Comparison of ENCODE assay signal across 8 mouse cellular contexts in the genomic region with DNA sequence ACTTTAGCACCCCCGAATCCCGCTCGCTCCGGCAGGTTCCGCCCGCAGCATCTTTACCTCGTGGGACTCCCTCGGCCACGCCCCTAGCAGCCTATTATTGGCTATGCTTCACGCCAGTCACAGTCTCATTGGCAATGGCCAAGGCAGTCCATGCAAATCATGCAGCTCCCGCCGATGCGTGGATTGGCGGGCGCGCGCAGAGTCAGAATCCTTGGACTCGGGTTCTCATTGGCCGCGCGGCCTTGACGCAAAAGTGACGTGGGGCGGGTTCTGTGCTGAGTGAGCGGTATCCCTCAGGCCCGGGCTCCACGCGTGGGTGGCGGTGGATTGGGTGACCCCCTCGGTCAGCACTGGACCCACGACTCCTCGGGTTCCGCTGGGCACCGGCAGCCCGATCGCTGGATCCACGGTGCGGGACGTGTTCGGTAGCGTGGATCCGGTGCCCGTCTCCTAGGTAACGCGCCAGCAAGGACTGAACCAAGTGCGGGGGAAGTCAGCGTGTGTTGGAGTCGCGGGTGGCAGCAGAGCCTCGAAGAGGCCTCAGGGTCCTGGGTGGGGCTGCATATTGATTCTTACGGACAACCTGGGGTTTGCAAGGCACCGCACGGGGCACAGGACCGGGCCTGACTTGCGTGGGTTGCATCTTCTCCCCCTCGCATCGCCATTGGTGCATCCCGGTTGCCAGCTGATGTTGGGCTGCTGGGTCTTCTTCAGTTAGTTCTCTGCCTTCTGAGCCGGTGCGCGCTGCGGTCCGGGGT. TPM values are rescaled to one million over a fixed set of nuclear protein-coding genes. Genes with fewer than 3 reads are reported as not detected.
DNase-seq lines count a peak whose midpoint lies in the region; ATAC-seq and TF ChIP-seq lines count a peak whose summit lies in the region.

Kcnab2 (minus strand) TSS at position 406 of the 758 bp plus-strand sequence.

- no peak for TF ChIP-seq CTCF in CH12.LX (conservative IDR thresholded peaks at IDR 0.05 in 1 of 2, IDR thresholded peaks at IDR 0.05 in 1 of 2; ENCODE audit: low read depth in 2 of 2, low read length in 2 of 2)

- H3K27ac ChIP-seq in CH12.LX (ENCODE audit: insufficient read depth, low read depth), result no peak within 1 kb of the TSS
- peak within 1 kb of the TSS; percentile 62; the same call in 1 of the 2 replicates for H3K27ac ChIP-seq in forebrain, embryonic 11.5 days (ENCODE audit: low read depth, low read length)
- H3K27ac ChIP-seq in heart, embryonic 15.5 days, result peak within 1 kb of the TSS; percentile 66
- no peak within 1 kb of the TSS for H3K27ac ChIP-seq in liver, embryonic 12.5 days

- no peak for TF ChIP-seq RAD21 in CH12.LX (IDR thresholded peaks at IDR 0.05; ENCODE audit: low read depth, low read length)

- TF ChIP-seq POLR2A in CH12.LX (IDR thresholded peaks at IDR 0.05; ENCODE audit: low read depth, low read length), result no peak

- peaks cover 83% of the 10 kb centered on the region for H3K9me3 ChIP-seq in CH12.LX (replicated peaks; ENCODE audit: low read length)
- no peaks in the 10 kb centered on the region; the same call in 1 of the 2 replicates for H3K9me3 ChIP-seq in forebrain, embryonic 11.5 days (ENCODE audit: control insufficient read depth, low read length)
- H3K9me3 ChIP-seq in heart, embryonic 15.5 days (replicated peaks), result 0 out of 2 replicates have a peak, but pooled peaks cover under 1% of the 10 kb centered on the region
- 0 out of 2 replicates have a peak, but pooled peaks cover under 1% of the 10 kb centered on the region for H3K9me3 ChIP-seq in liver, embryonic 12.5 days (replicated peaks)

- no peaks in the 10 kb centered on the region for H3K79me2 ChIP-seq in CH12.LX (replicated peaks; ENCODE audit: control insufficient read depth, extremely low read depth, insufficient read depth, poor library complexity, severe bottlenecking)

- H3K4me2 ChIP-seq in CH12.LX (ENCODE audit: insufficient read depth, low read depth, poor library complexity, severe bottlenecking), result peak within 1 kb of the TSS; percentile 55
- peak within 1 kb of the TSS; percentile 81 for H3K4me2 ChIP-seq in forebrain, embryonic 11.5 days (ENCODE audit: low read depth, low read length, severe bottlenecking)
- H3K4me2 ChIP-seq in heart, embryonic 15.5 days, result peak within 1 kb of the TSS; percentile 88
- H3K4me2 ChIP-seq in liver, embryonic 12.5 days, result peak within 1 kb of the TSS; percentile 50

- dilution Hi-C loops in CH12.LX (cut with MboI; ENCODE audit: extremely low pct_ligation_motif_present, extremely low pct_unique_long_range_greater_than_20kb, low sequenced_read_pairs), result no loop called here

- H3K4me3 ChIP-seq in CH12.LX (replicated peaks in 1 of 3; ENCODE audit: low read depth in 2 of 3, low read length in 2 of 3, poor library complexity in 1 of 3), result peak within 1 kb of the TSS; percentile 12 to 76 (median 59)
- H3K4me3 ChIP-seq in forebrain, embryonic 11.5 days (ENCODE audit: low read depth, low read length), result peak within 1 kb of the TSS; percentile 74
- H3K4me3 ChIP-seq in heart, embryonic 15.5 days, result peak within 1 kb of the TSS; percentile 66
- peak within 1 kb of the TSS; percentile 56 for H3K4me3 ChIP-seq in liver, embryonic 12.5 days

- TF ChIP-seq EP300 in CH12.LX (IDR thresholded peaks at IDR 0.05; ENCODE audit: low read length), result no peak

- no peaks in the 10 kb centered on the region for H3K27me3 ChIP-seq in CH12.LX (replicated peaks)
- peaks cover 8% of the 10 kb centered on the region; the same call in 1 of the 2 replicates for H3K27me3 ChIP-seq in forebrain, embryonic 11.5 days (ENCODE audit: control insufficient read depth, insufficient read depth, low read length)
- H3K27me3 ChIP-seq in heart, embryonic 15.5 days, result peaks cover 10% of the 10 kb centered on the region
- H3K27me3 ChIP-seq in liver, embryonic 12.5 days (replicated peaks), result peaks cover 63% of the 10 kb centered on the region
- H3K27me3 ChIP-seq in splenic B cell, adult 2 months (ENCODE audit: control insufficient read depth, insufficient read depth, low read length, poor library complexity, severe bottlenecking), result no peaks in the 10 kb centered on the region; the same call in 1 of the 2 replicates

- in situ Hi-C loops in CH12.LX (cut with MboI; ENCODE audit: low pct_ligation_motif_present, low pct_unique_long_range_greater_than_20kb, low sequenced_read_pairs), result loop anchor here (25.0 kb wide), 1 partner anchor 1460 kb away; no protein-coding TSS in a partner anchor

- H3K4me1 ChIP-seq in CH12.LX (ENCODE audit: control insufficient read depth in 1 of 2, insufficient read depth in 2 of 2), result peaks cover 0 to 10% of the 10 kb centered on the region in 2 experiments; a peak in 2 of 4 replicates
- H3K4me1 ChIP-seq in forebrain, embryonic 11.5 days (replicated peaks; ENCODE audit: control insufficient read depth, insufficient read depth, low read length), result peaks cover 13% of the 10 kb centered on the region
- H3K4me1 ChIP-seq in heart, embryonic 15.5 days (replicated peaks), result peaks cover 19% of the 10 kb centered on the region
- peaks cover 14% of the 10 kb centered on the region; the same call in 1 of the 2 replicates for H3K4me1 ChIP-seq in liver, embryonic 12.5 days

- WGBS in forebrain, embryonic 11.5 days, result 1% methylated on average over 63 of the region's 63 CpGs
- under 1% methylated on average over 63 of the region's 63 CpGs for WGBS in heart, embryonic 15.5 days
- 2% methylated on average over 63 of the region's 63 CpGs for WGBS in liver, embryonic 12.5 days (ENCODE audit: insufficient replicate concordance)

- H3K9ac ChIP-seq in CH12.LX (ENCODE audit: insufficient read depth, low read depth), result peak within 1 kb of the TSS; percentile 16; the same call in 1 of the 2 replicates
- H3K9ac ChIP-seq in forebrain, embryonic 11.5 days (ENCODE audit: low read length), result peak within 1 kb of the TSS; percentile 90
- H3K9ac ChIP-seq in heart, embryonic 15.5 days, result peak within 1 kb of the TSS; percentile 69
- H3K9ac ChIP-seq in liver, embryonic 12.5 days, result peak within 1 kb of the TSS; percentile 39; the same call in 1 of the 2 replicates

- H3K36me3 ChIP-seq in CH12.LX (replicated peaks in 1 of 2; ENCODE audit: control insufficient read depth in 1 of 2, insufficient read depth in 1 of 2, low read length in 1 of 2), result no peaks in the 10 kb centered on the region
- H3K36me3 ChIP-seq in forebrain, embryonic 11.5 days (ENCODE audit: control insufficient read depth, insufficient read depth, low read length), result no peaks in the 10 kb centered on the region
- H3K36me3 ChIP-seq in heart, embryonic 15.5 days, result no peaks in the 10 kb centered on the region
- no peaks in the 10 kb centered on the region for H3K36me3 ChIP-seq in liver, embryonic 12.5 days
- H3K36me3 ChIP-seq in splenic B cell, adult 2 months (ENCODE audit: control insufficient read depth, insufficient read depth, low read length, poor library complexity, severe bottlenecking), result no peaks in the 10 kb centered on the region

- peak; percentile 97 for ATAC-seq in forebrain, embryonic 11.5 days (replicated peaks; ENCODE audit: low FRiP score)
- ATAC-seq in heart, embryonic 15.5 days (replicated peaks; ENCODE audit: insufficient number of reproducible peaks, insufficient read depth, low FRiP score, low read depth), result peak; percentile 94
- ATAC-seq in liver, embryonic 12.5 days, result peak; percentile 83

- peak; percentile 61 for DNase-seq in CH12.LX (ENCODE audit: extremely low read depth)
- peak; percentile 85 for DNase-seq in c-Kit-positive CD71-positive TER-119-negative erythroid progenitor cells, embryonic 14.5 days (ENCODE audit: low read depth)
- peak; percentile 98 for DNase-seq in forebrain, embryonic 11.5 days (ENCODE audit: low spot score)
- peak; percentile 99 for DNase-seq in kidney, postnatal 14 days
- DNase-seq in naive thymus-derived CD4-positive, alpha-beta T cell, adult 2 months (ENCODE audit: low read depth), result peak; percentile 99
- peak; percentile 99 for DNase-seq in splenic B cell, adult 2 months (ENCODE audit: low read depth, low spot score)

TF ChIP-seq in CH12.LX, 34 proteins besides CTCF, POLR2A, EP300 and RAD21 (continues in another document):
- TF ChIP-seq MAFK (IDR thresholded peaks at IDR 0.05; ENCODE audit: insufficient replicate concordance, low read length), result peak; percentile 34; the same call in 1 of the 2 replicates
- no peak for TF ChIP-seq JUN (IDR thresholded peaks at IDR 0.05; ENCODE audit: insufficient read depth, low read depth, low read length)
- TF ChIP-seq ZC3H11A (IDR thresholded peaks at IDR 0.05; ENCODE audit: low read depth, low read length), result no peak
- TF ChIP-seq NRF1 (IDR thresholded peaks at IDR 0.05; ENCODE audit: low read depth, low read length), result peak; percentile 64
- no peak for TF ChIP-seq KAT2A (IDR thresholded peaks at IDR 0.05; ENCODE audit: insufficient replicate concordance, low read length)
- TF ChIP-seq ZNF384 (IDR thresholded peaks at IDR 0.05; ENCODE audit: low read depth, low read length), result no peak
- no peak for TF ChIP-seq MAZ (IDR thresholded peaks at IDR 0.05; ENCODE audit: low read depth, low read length)
- no peak for TF ChIP-seq ETS1 (conservative IDR thresholded peaks at IDR 0.05; ENCODE audit: low read depth, low read length)
- peak; percentile 36; the same call in 1 of the 2 replicates for TF ChIP-seq MAX (IDR thresholded peaks at IDR 0.05; ENCODE audit: low read length)
- TF ChIP-seq MYC (IDR thresholded peaks at IDR 0.05; ENCODE audit: low read depth, low read length), result no peak
- peak; percentile 32; the same call in 1 of the 2 replicates for TF ChIP-seq ELF1 (IDR thresholded peaks at IDR 0.05; ENCODE audit: low read depth, low read length)
- TF ChIP-seq CHD1 (IDR thresholded peaks at IDR 0.05; ENCODE audit: low read depth, low read length), result peak; percentile 97
- no peak for TF ChIP-seq TBP (conservative IDR thresholded peaks at IDR 0.05; ENCODE audit: low read depth, low read length)
- no peak for TF ChIP-seq TCF12 (IDR thresholded peaks at IDR 0.05; ENCODE audit: low read depth, low read length)
- no peak for TF ChIP-seq NELFE (IDR thresholded peaks at IDR 0.05; ENCODE audit: low read depth, low read length)
- TF ChIP-seq CHD2 (IDR thresholded peaks at IDR 0.05; ENCODE audit: low read length), result 0 out of 2 replicates have a peak, but pooled peaks have one; percentile 33
- no peak; the same call in 1 of the 2 replicates for TF ChIP-seq HCFC1 (IDR thresholded peaks at IDR 0.05; ENCODE audit: low read depth, low read length)
- no peak for TF ChIP-seq ZKSCAN1 (IDR thresholded peaks at IDR 0.05; ENCODE audit: borderline replicate concordance, low read depth, low read length)
- TF ChIP-seq SMC3 (IDR thresholded peaks at IDR 0.05; ENCODE audit: low read depth, low read length), result no peak

RNA-seq across cellular contexts. Expression of gene Kcnab2, which starts in this region (rescaled TPM):
- total RNA-seq in CH12.LX (2012; rRNA removed) (56.3 and 58.3 TPM in 2 replicates), CH12.LX (2014; rRNA removed) (35.3 and 35.7 TPM in 2 replicates)
- polyA plus RNA-seq in CH12.LX (2012; ENCODE audit: insufficient read length, low read depth), result 95.8 and 116 TPM in 2 replicates
- 10.5 and 13.2 TPM in 2 replicates for polyA plus RNA-seq in forebrain, embryonic 11.5 days (2014; fragmentation: Nextera tagmentation; extraction: Ambion mirVana)
- 3.6 and 15.2 TPM in 2 replicates for polyA plus RNA-seq in heart, embryonic 15.5 days (2015; fragmentation: Nextera tagmentation; extraction: Ambion mirVana)
- polyA plus RNA-seq in liver, embryonic 12.5 days (2016; fragmentation: Nextera tagmentation; extraction: Ambion mirVana), result 8.3 and 9.3 TPM in 2 replicates

Comparison
In these comparisons a context has a peak if more than half of its experiments do, and no peak if none do; other contexts are left out.
1. H3K27ac ChIP-seq: peak in forebrain, embryonic 11.5 days (single experiment) and heart, embryonic 15.5 days (single experiment); none in CH12.LX (single experiment) and liver, embryonic 12.5 days (single experiment).
2. H3K9ac ChIP-seq: peak in every context shown above with its lines; median percentile 90 in forebrain, embryonic 11.5 days; 69 in heart, embryonic 15.5 days; 39 in liver, embryonic 12.5 days; 16 in CH12.LX.
3. Peak in every context shown above with its lines, with median percentiles within 50 percentile points of each other: DNase-seq, H3K4me2 ChIP-seq, H3K4me3 ChIP-seq and ATAC-seq.